Mouse (Mus musculus) naive thymus-derived CD4-positive, alpha-beta T cell, adult 2 months (primary cell): ENCODE measurements at regions not wholly inside any gene's neighbourhood (a gene's known extent, or its start where the extent isn't known, plus 50 kb on each side); places are given as distances from the start of the nearest gene placed in this dataset.

Experiments
- DNase-seq: peaks from one replicate; pipeline ENCODE4 v3.0.0-alpha.2; 2011; ENCODE audit warnings: low read depth

DNA sequence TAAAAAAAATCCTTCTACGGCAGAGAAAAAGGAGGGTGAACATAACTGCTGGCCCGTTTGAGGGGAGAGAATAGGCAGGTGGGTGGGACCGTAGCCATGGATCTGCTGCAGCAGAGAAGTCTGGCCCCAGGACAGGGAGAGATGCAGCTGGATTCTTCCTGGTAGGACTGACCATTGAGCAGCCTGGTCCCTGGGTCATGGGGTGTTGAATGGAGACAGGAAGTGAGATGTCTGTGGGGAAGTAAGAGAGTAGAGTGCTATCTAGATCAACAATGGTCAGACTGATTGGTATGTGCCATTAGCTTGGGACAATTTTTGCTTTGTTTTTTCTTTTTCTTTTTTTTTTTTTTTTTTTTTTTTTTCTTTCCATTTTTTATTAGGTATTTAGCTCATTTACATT is 1123.5 kb upstream of the A1bg start:
- DNase-seq: no peak

DNA sequence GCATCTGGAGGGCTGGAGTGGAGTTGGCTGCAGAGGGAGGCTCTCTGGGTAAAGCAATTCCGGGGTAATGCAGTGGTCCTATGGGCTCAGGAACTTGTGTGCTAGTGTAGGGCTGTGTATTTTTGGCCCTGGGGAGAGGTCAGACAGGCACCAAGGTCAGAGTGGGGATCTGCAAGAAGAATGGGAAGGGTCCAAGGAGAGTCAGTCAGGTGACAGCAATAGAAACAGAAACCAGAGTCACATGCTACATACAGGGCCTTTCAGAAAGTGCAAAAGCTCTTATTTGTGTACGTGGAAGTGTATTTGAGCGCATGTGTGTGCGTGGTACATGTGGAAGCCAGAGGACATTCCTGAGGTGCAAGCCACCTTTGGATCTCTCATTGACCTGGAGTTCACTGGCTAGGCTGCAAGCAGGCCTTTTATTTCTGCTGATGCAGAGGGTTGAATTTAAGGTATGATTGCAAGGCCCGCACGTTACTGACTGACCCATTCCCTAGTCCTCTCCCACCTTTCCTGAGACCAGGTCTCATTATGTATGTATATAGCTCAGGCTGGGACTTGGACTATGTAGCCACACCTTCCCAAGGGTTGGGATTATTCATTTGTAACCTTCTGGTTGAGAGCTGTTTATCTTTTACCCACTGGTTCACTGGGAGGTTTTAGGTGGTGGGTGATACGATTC is 1122.0 kb upstream of the A1bg start:
- DNase-seq: no peak

DNA sequence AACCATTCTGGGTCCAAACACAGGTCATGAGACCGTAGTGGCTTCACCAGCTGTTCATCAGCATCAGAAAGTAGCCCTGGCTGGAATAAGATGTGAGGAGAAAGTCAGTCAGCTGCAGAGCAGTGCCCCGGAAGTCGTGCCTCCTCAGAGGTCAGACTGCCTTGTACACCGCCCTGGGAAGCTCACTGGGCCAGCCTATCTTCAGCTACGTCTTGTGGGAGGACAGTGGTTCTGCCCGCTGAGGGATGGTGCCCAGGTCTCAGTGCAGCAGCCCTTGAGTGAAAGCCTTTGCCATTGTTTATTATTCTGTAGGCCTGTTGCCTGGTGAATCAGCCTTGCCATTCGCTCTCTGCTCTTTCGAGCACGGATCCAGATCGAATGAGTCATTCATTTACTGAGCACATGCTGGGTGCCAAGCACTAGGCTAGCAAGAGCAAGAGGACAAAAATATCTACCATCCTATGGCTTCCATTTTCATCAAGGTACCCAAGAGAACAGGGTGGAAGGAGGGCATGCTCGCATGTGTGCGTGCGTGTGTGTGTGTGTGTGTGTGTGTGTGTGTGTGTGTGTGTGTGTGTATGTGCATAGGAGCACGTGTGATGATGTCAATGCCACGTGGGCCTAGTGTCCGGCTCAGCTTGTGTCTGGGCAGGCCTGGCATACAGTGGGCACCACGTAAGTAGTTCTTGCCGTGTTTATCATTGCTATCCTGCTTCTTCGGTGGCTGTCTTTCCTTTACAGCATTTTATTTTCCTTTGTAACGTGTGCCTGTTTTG is 1121.0 kb upstream of the A1bg start:
- DNase-seq: no peak

DNA sequence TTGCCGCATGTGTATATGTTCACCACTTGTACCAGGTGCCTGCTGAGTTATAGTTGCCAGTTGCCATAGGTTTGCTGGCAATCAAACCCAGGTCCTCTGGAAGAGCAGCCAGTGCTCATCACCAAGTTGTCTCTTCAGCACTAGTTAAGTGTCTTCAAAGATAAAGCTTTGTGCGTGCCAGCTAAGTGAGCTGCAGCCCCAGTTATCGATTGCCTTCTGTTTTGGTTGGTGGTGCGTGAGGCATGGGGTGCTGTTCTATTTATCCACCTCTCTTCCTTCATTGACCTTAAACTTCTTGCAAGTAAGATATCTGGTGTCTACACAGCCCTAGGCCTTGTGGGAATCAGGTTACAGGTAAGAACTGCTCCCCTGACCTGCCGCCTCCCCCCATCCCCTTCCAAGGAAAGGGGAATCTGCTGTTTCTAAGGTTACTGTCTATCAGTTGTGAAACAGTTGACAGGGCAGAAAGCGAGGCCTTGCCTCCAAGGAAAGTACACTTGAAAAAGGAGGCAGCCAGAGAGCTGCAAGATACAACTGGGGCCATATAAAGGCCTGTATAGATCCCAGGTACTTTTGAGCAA is 1120.2 kb upstream of the A1bg start:
- DNase-seq: no peak
